Mouse (Mus musculus) kidney, adult 8-10 months (tissue): ENCODE data around the gene Uqcc1.
"Not testable (repeated sequence)": the region's sequence is repeated elsewhere in the genome, so short reads cannot be mapped to it uniquely, and the experiment has no call there.

Experiments used
- DNase-seq, 2 experiments: peaks; one replicate each; pipeline ENCODE4 v3.0.0; 2022

The Uqcc1 gene

DNA sequence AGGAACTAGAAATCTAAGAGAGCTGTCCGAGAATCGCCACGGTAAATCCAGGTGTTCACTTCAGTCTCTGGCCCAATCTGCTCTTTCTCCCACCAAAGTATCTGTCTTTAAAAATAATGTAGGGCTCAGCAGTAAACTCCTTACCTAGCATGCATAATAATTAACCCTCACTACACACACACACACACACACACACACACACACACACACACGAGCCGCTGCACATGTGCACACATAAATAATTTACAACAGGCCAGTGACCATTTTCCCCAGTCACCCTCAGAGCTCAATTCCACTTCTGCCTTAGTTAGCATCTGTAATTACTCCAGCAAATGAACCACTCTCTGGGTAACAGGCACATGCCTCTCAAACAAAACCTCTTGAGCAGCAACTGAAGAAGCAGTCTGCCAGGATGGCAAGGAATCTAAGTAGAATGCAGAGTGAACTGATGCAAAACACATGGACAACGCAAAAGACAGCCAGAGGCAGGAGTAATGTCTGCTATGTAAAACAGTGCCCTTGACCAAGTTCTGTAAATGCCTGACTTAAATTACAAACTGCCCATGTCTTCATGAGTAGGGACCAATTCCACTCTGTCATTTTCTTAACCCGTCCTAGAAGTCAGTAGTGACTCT, 1.3 kb downstream of the Uqcc1 start:
- peak; percentile 37 to 45 for DNase-seq

GRCm38 (mm10) chr2:155925213-155925612, 4.9 kb downstream of the Uqcc1 start:
- DNase-seq = not testable (repeated sequence)

GRCm38 (mm10) chr2:155923143-155923542, 7.0 kb downstream of the Uqcc1 start:
- no peak for DNase-seq

- DNase-seq = no peak
These were observed 15.4 kb downstream of the Uqcc1 start for GRCm38 (mm10) chr2:155914684-155915083.

DNA sequence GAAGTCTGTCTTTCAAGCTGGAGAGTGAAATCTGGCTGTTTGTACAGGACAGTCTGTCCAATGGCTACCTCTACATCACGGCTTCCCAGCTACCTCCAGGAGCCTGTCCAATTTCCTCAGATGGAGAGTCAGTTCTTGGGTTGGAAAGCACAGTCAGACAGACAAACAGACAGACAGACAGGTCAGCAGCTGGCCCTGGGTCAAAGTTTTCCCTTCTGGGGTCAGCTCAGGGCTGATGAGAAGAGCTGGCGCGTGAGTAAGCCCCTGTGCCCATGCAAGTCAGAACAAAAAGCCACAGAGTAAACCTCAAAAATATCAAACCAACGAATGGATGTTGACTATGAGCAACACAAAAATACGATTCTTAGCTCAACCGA, 26.5 kb downstream of the Uqcc1 start:
- no peak for DNase-seq

DNA sequence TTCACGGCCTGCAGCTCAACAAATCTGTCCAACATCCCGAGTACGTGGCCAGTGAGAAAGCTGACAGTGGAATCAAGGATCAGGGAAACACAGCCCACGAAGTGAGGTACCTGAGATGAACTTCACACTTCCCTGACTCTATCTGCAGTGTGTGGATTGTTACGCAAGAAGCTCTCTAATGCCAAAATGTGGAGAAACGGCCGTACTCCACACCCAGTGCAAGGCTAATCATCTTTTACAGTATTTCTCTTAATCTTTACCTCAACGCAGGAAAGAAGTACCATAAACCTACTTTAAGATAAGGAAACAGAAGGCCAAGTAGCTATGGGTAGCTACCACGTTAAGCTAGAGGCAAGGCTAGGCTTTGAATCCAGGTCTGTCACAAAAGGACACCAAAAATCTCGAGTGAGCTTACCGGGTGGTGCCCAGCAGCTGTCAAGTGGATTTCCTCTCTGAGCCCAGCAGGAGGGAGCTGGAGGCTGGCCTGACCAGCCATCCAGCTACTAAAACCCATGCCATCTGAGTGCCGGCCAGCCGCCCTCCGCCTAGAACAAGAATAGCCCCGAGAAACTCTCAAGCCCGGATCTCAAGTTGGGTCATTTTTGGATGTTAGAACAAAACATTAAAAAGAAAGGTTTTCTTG, 27.0 kb downstream of the Uqcc1 start:
- DNase-seq = no peak

DNA sequence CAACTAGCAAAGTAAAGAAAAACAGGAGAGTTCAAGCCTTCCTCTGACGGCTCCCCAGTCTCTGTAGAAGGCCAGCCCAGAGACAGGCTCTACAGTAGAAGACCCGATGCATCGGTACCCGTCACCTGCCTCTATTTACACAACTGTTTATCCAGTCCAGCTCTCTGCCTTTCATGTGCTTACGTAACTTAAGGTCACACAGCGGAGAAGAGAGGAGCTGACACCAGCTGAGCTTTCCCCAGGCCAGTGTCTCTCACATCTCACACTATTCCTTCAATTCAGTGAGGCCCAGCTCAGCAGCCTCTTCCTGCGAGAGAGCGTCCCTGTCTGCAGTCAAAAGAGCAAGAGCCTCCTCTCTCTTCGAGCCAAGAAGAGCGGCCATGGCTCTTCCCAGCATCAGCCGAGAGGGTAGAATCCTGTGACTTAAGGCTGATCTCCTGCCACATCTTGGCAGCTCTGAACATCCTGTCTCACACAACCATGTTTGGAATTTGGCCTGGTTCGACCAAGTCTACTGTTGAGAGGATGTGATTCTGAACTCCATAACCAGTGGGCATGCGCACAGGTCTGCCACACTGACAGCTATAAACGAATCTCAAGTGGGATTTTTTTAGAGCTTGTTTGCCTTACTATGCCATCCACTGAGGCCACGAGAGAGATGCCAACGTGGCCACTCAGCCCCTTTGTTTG, 34.9 kb downstream of the Uqcc1 start:
- no peak for DNase-seq

- no peak for DNase-seq
These were observed 35.6 kb downstream of the Uqcc1 start for GRCm38 (mm10) chr2:155894307-155895045.

DNA sequence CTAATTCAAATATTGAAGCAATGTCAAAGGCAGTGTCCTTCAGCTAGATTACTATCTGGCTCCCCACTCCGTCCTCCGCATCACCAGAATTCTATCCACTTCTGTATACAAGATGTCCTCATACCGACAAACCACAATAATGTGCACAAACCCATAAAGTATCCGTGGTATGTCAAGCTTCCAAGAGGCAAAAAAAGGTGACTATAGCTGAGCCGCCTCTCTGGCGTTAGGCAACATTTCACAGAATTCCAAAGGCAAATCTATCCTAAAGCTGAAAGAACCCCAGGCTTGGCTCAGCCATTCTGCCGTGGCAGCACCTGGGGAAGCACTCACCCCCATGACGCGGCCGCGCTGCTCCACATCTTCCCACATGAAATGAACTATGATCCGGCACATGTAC, 43.3 kb downstream of the Uqcc1 start:
- DNase-seq = no peak

GRCm38 (mm10) chr2:155885271-155885697, 44.8 kb downstream of the Uqcc1 start:
- no peak for DNase-seq

GRCm38 (mm10) chr2:155882087-155882486, 48.0 kb downstream of the Uqcc1 start:
- no peak for DNase-seq

DNA sequence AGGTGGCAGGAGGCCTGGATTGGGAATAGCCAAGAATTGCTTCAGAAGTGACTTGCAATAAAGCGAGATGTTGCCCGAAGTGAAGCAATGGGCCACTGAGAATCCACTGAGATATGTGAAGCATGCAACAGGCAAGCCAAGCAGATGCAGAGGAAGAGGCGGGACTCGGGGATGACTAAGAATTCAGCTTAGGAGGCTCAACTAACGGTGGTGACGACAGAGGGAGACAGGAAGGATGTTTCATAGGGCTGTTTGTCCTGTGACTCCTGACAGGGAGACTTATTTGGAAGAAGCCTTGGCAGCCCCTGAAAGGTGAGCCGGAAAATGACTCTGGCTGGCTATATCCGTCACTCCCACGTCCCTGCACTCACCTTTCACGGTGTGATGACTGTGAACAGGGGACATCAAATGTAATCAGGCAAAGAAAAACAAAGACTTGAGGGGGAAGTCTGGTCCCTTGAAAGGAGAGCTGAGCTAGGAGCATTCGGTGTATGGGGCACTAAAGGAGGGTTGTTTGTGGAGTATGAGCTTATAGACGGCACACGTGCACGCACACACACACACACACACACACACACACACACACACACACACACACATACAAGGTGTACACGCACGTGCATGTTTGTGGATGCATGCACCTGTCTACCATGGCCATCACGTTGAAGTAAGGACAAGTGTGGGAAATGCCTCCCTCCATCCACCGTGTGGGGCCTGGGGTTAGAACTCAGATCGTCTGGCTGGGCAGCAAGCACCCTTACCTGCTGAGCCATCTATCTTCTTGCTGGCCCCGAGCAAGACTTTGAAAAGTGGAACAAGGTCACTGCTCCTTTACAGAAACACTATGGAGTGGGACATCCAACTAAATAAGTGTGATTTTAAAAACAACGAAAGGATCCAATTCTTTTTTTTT, 50.9 kb downstream of the Uqcc1 start:
- peak; percentile 16 to 31 for DNase-seq

DNA sequence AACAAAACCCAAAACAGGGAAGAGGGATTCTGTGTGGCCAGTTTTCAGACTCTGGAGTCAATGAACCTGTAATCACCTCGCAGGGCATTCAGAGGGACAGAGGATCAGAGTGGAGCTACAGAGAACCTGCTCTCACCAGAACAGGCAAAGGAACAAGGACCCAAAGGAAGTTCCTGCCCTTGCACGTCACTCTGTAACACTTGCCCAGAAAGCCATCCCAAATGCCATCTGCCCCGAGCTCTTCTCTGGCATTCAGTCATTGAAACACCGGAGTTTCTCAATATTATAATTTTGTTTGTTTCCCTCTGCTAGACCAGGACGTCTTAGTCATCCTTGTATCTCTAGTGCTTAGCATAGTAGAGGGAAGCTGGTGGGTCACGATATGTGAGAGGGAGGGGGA, 56.5 kb downstream of the Uqcc1 start:
- DNase-seq = no peak

GRCm38 (mm10) chr2:155872930-155873507, 57.1 kb downstream of the Uqcc1 start:
- no peak for DNase-seq

DNA sequence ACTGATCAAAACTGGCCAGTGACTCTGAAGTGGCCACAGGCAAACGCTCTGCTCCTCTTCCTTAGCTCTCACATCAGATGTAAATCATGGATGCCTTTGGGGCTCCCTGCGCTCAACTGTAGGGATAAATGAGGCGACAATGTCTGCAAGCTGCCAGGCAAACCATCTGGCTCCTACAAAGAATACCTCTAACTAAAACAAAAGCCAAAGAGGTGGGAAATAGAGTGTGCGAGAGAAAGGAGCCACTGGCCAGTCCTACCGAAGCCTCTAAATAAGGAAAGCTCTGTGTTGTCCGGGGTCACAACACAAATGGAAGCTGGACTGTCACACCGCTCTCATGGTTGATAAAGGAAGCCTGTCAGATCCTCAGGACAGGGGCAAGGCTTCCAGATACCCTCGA, 57.6 kb downstream of the Uqcc1 start:
- DNase-seq = no peak

DNA sequence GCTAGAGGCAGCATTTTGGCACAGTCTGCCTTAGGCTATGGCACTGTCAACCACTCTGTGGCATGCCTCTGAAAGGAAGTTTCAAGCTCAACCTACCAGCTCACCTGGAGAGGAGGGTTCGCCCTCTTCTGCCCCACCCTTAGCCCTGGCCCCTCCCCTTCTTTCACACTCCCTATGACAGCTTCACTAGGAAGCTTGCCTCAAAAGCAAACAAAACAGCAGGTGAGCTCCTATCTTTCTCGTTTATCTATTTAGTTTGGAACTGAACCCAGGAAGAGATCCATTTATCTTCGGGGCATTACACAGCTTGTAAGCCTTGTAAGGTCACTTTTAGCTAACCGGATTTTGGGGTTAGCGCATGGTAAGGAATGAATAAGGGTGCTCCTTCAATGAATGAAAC, 60.3 kb downstream of the Uqcc1 start:
- no peak for DNase-seq

DNA sequence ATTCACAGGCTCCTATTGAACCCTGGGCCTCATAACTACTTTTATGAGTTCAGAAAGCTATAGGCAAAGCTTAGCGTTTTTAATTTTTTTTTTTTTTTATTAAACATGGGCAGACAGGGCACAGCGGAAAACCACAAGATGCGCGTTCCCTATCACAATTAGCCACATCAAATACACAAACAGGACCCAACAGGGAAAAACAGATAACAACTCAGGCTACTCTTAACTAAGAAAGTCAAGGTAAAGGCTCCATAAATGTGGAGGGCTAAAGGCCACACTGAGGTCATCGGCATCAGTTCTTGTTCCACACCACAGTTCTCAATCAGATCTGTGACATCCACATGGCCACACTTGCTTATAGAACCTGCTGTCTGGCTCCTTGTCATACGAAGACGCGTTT, 61.8 kb downstream of the Uqcc1 start:
- no peak for DNase-seq

- DNase-seq = no peak
These were observed 66.7 kb downstream of the Uqcc1 start for GRCm38 (mm10) chr2:155863301-155863867.

DNA sequence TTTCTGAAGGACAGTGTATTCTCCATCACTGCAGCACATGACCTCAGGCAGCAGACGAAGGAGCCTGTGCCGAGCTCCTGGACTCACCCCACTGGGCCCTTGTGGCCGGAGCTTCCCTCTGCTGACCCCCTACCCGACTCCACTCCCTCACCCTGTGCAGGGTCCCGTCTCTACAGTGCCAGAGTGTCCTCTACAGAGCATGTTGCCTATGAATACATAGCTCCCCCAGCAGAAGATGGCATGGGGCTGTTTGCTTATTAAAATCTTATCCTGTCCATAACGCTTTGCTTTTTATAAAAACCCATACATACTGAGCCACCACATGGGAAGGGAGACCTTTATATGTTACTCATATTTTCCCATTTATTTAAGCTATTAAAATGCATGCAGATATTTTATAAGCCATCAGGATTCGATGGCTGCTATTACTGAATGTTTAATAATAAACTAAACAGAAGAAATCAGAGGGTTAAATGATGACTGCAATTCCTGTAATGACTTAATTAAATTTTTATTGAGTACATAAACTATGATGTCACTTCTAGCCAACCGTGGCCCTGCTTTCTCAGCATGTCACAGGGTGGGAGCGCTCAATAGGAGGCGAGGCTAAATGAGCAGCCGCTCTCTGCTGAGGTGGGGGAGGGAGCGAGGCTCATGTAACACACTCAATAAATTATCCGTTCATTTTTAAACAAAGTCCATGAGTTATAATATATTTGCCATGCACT, 67.4 kb downstream of the Uqcc1 start:
- DNase-seq = no peak

DNA sequence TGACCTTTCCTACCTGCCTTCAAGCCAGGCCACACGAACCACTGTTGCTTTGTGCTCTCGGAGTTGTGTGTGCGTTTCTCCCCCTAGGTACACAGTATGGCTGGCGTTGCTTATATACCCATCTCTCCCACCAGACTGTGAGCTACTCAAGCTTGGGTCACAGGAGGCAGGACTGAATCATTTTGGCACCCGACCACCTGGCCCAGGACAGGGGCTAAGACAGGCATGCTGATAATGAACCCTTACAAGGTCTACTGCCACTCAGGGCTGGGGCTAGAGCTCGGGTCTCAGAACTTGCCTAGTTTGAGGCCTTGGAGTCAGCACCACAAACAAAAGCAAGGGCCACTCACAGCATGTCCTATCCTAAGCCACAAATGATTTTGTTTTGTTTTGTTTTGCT, 68.5 kb downstream of the Uqcc1 start:
- no peak for DNase-seq

DNA sequence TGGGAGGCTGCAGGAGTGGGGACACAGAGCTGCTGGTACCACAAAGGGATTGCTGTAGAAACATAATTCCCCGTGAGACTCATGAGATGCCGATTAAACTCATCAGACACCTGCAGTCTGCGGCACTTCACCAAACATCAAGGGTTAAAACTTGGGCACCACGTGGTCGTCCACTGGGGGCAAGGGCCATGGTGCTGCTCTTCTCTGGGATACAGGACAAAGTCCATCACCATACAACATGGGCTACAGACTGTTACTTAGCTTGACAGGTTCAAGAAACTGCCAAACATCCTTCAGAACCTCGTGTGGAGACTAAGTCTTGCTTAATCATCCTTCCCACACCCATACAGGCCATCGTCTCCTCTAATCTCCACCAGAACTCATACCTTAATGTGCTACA, 70.0 kb downstream of the Uqcc1 start:
- peak; percentile 45 to 56 for DNase-seq
